Mouse (Mus musculus): ENCODE data around the gene Nhlrc2. TPM values are rescaled to one million over a fixed set of nuclear protein-coding genes. Genes with fewer than 3 reads are reported as not detected.

Gene Nhlrc2
- total and polyA plus RNA-seq, 3 experiments = 9.9 to 18.3 (median 12.6) TPM

DNA sequence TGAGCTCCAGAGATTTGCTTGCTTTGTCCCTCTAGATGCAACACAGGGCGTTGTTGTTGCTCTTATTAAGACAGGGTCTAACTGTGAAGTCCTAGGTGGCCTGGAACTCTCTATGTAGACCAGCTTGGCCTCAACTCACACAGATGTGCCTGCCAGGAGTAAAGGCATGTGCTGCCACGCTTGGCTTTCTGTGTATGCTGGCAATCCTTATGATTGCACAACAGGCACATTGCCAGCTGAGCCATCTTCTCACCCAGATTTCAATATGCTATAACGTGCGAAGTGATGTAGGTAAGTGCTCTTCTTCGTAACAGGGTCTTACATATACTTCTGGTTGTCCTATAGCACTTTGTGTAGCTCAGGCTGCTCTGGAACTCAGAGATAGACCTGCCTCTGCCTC lies 23.9 kb downstream of the Nhlrc2 start:
- H3K4me2 ChIP-seq (ENCODE audit: insufficient read depth, low read depth, poor library complexity, severe bottlenecking) = no peak overlapping the region
- no peaks in the 10 kb centered on the region for H3K4me1 ChIP-seq (ENCODE audit: control insufficient read depth in 1 of 2, insufficient read depth in 2 of 2)
- peaks cover 21 to 61% of the 10 kb centered on the region in 2 experiments for H3K36me3 ChIP-seq (replicated peaks in 1 of 2; ENCODE audit: control insufficient read depth in 1 of 2, insufficient read depth in 1 of 2, low read length in 1 of 2)
- TF ChIP-seq MXI1 (IDR thresholded peaks at IDR 0.05; ENCODE audit: low read depth, low read length) (no peak), EP300 (IDR thresholded peaks at IDR 0.05; ENCODE audit: low read length) (no peak), SIN3A (IDR thresholded peaks at IDR 0.05; ENCODE audit: low read length) (no peak), GABPA (IDR thresholded peaks at IDR 0.05; ENCODE audit: insufficient replicate concordance, low read depth, low read length) (no peak), JUND (conservative IDR thresholded peaks at IDR 0.05; ENCODE audit: low read depth, low read length) (no peak), ZNF384 (IDR thresholded peaks at IDR 0.05; ENCODE audit: low read depth, low read length) (no peak), CHD2 (IDR thresholded peaks at IDR 0.05; ENCODE audit: low read length) (no peak)
- in situ Hi-C loops (cut with MboI; ENCODE audit: low pct_ligation_motif_present, low pct_unique_long_range_greater_than_20kb, low sequenced_read_pairs) = no loop called here
- no peak for DNase-seq (ENCODE audit: extremely low read depth)
- peaks cover 9% of the 10 kb centered on the region for H3K79me2 ChIP-seq (replicated peaks; ENCODE audit: control insufficient read depth, extremely low read depth, insufficient read depth, poor library complexity, severe bottlenecking)
- no peaks in the 10 kb centered on the region for H3K9me3 ChIP-seq (replicated peaks; ENCODE audit: low read length)
- H3K9ac ChIP-seq (ENCODE audit: insufficient read depth, low read depth) = no peak overlapping the region
- dilution Hi-C loops (cut with MboI; ENCODE audit: extremely low pct_ligation_motif_present, extremely low pct_unique_long_range_greater_than_20kb, low sequenced_read_pairs) = no loop called here
- no peaks in the 10 kb centered on the region for H3K27me3 ChIP-seq (replicated peaks)
- H3K4me3 ChIP-seq (replicated peaks in 1 of 3; ENCODE audit: low read depth in 2 of 3, low read length in 2 of 3, poor library complexity in 1 of 3) = no peak overlapping the region
- no peak overlapping the region; the same call in 1 of the 2 replicates for H3K27ac ChIP-seq (ENCODE audit: insufficient read depth, low read depth)

DNA sequence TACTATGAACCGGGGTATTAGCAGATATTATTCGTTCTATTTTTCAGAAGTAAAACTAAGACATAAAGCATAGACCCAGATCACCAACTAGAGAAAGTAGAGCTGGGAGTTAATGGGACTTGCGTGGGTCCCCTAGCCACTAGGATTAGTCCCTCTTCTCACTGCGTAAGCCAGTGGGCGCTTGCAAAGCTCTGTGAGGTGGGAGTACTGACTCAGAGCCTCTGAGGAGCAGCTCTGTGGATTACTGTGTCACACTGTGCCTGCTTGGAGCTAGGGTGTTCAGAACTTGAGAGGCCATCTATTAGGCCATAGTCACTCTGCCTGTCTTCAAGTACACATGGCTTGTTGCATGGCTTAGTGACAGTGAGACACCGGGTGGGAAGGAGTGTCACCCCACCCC lies 25.1 kb downstream of the Nhlrc2 start:
- H3K79me2 ChIP-seq (replicated peaks; ENCODE audit: control insufficient read depth, extremely low read depth, insufficient read depth, poor library complexity, severe bottlenecking) = peaks cover 4% of the 10 kb centered on the region
- H3K36me3 ChIP-seq (replicated peaks in 1 of 2; ENCODE audit: control insufficient read depth in 1 of 2, insufficient read depth in 1 of 2, low read length in 1 of 2) = peaks cover 29 to 63% of the 10 kb centered on the region in 2 experiments
- H3K27ac ChIP-seq (ENCODE audit: insufficient read depth, low read depth) = no peak overlapping the region
- H3K9ac ChIP-seq (ENCODE audit: insufficient read depth, low read depth) = no peak overlapping the region
- H3K9me3 ChIP-seq (replicated peaks; ENCODE audit: low read length) = no peaks in the 10 kb centered on the region
- no peak for DNase-seq (ENCODE audit: extremely low read depth)
- no peak overlapping the region for H3K4me2 ChIP-seq (ENCODE audit: insufficient read depth, low read depth, poor library complexity, severe bottlenecking)
- TF ChIP-seq ETS1 (conservative IDR thresholded peaks at IDR 0.05; ENCODE audit: low read depth, low read length) (no peak), BHLHE40 (IDR thresholded peaks at IDR 0.05; ENCODE audit: low read depth, low read length) (no peak), ZMIZ1 (IDR thresholded peaks at IDR 0.05; ENCODE audit: low read depth, low read length) (no peak), NRF1 (IDR thresholded peaks at IDR 0.05; ENCODE audit: low read depth, low read length) (no peak), EP300 (IDR thresholded peaks at IDR 0.05; ENCODE audit: low read length) (no peak), MXI1 (IDR thresholded peaks at IDR 0.05; ENCODE audit: low read depth, low read length) (no peak)
- dilution Hi-C loops (cut with MboI; ENCODE audit: extremely low pct_ligation_motif_present, extremely low pct_unique_long_range_greater_than_20kb, low sequenced_read_pairs) (no loop called here), in situ Hi-C loops (cut with MboI; ENCODE audit: low pct_ligation_motif_present, low pct_unique_long_range_greater_than_20kb, low sequenced_read_pairs) (no loop called here)
- H3K4me3 ChIP-seq (replicated peaks in 1 of 3; ENCODE audit: low read depth in 2 of 3, low read length in 2 of 3, poor library complexity in 1 of 3) = no peak overlapping the region
- H3K4me1 ChIP-seq (ENCODE audit: control insufficient read depth in 1 of 2, insufficient read depth in 2 of 2) = no peaks in the 10 kb centered on the region
- H3K27me3 ChIP-seq (replicated peaks) = no peaks in the 10 kb centered on the region

GRCm38 (mm10) chr19:56577801-56578200 lies 29.7 kb downstream of the Nhlrc2 start:
- Histone ChIP-seq H3K27me3 (replicated peaks) (no peaks in the 10 kb centered on the region), H3K9ac (ENCODE audit: insufficient read depth, low read depth) (no peak overlapping the region), H3K4me2 (ENCODE audit: insufficient read depth, low read depth, poor library complexity, severe bottlenecking) (no peak overlapping the region), H3K4me1 (ENCODE audit: control insufficient read depth in 1 of 2, insufficient read depth in 2 of 2) (no peaks in the 10 kb centered on the region), H3K36me3 (replicated peaks in 1 of 2; ENCODE audit: control insufficient read depth in 1 of 2, insufficient read depth in 1 of 2, low read length in 1 of 2) (peaks cover 24 to 60% of the 10 kb centered on the region in 2 experiments), H3K27ac (ENCODE audit: insufficient read depth, low read depth) (no peak overlapping the region), H3K79me2 (replicated peaks; ENCODE audit: control insufficient read depth, extremely low read depth, insufficient read depth, poor library complexity, severe bottlenecking) (no peaks in the 10 kb centered on the region), H3K9me3 (replicated peaks; ENCODE audit: low read length) (no peaks in the 10 kb centered on the region), H3K4me3 (replicated peaks in 1 of 3; ENCODE audit: low read depth in 2 of 3, low read length in 2 of 3, poor library complexity in 1 of 3) (no peak overlapping the region)
- no peak for TF ChIP-seq MXI1 (IDR thresholded peaks at IDR 0.05; ENCODE audit: low read depth, low read length)
- no peak for TF ChIP-seq ZKSCAN1 (IDR thresholded peaks at IDR 0.05; ENCODE audit: borderline replicate concordance, low read depth, low read length)
- TF ChIP-seq BHLHE40 (IDR thresholded peaks at IDR 0.05; ENCODE audit: low read depth, low read length) = no peak
- no peak for TF ChIP-seq HCFC1 (IDR thresholded peaks at IDR 0.05; ENCODE audit: low read depth, low read length)
- no peak for TF ChIP-seq MYC (IDR thresholded peaks at IDR 0.05; ENCODE audit: low read depth, low read length)
- no peak for TF ChIP-seq MEF2A (IDR thresholded peaks at IDR 0.05; ENCODE audit: borderline replicate concordance, low read depth, low read length)
- TF ChIP-seq JUND (conservative IDR thresholded peaks at IDR 0.05; ENCODE audit: low read depth, low read length) = no peak
- no peak for TF ChIP-seq CTCF (conservative IDR thresholded peaks at IDR 0.05 in 1 of 2, IDR thresholded peaks at IDR 0.05 in 1 of 2; ENCODE audit: low read depth in 2 of 2, low read length in 2 of 2)
- TF ChIP-seq ZC3H11A (IDR thresholded peaks at IDR 0.05; ENCODE audit: low read depth, low read length) = no peak
- TF ChIP-seq ELF1 (IDR thresholded peaks at IDR 0.05; ENCODE audit: low read depth, low read length) = no peak
- TF ChIP-seq TCF12 (IDR thresholded peaks at IDR 0.05; ENCODE audit: low read depth, low read length) = no peak
- TF ChIP-seq E2F4 (IDR thresholded peaks at IDR 0.05; ENCODE audit: insufficient replicate concordance, low read depth, low read length) = no peak
- TF ChIP-seq PAX5 (IDR thresholded peaks at IDR 0.05; ENCODE audit: low read length) = no peak
- TF ChIP-seq POLR2A (IDR thresholded peaks at IDR 0.05; ENCODE audit: low read depth, low read length) = no peak
- no peak for TF ChIP-seq RCOR1 (conservative IDR thresholded peaks at IDR 0.05; ENCODE audit: low read depth, low read length)
- no peak for TF ChIP-seq CHD2 (IDR thresholded peaks at IDR 0.05; ENCODE audit: low read length)
- TF ChIP-seq ETS1 (conservative IDR thresholded peaks at IDR 0.05; ENCODE audit: low read depth, low read length) = no peak
- TF ChIP-seq SIN3A (IDR thresholded peaks at IDR 0.05; ENCODE audit: low read length) = no peak
- no peak for TF ChIP-seq IRF4 (IDR thresholded peaks at IDR 0.05; ENCODE audit: low read depth, low read length)
- TF ChIP-seq SMC3 (IDR thresholded peaks at IDR 0.05; ENCODE audit: low read depth, low read length) = no peak
- in situ Hi-C loops (cut with MboI; ENCODE audit: low pct_ligation_motif_present, low pct_unique_long_range_greater_than_20kb, low sequenced_read_pairs) (no loop called here), dilution Hi-C loops (cut with MboI; ENCODE audit: extremely low pct_ligation_motif_present, extremely low pct_unique_long_range_greater_than_20kb, low sequenced_read_pairs) (no loop called here)
- no peak for DNase-seq (ENCODE audit: extremely low read depth)
